In the genomic region with DNA sequence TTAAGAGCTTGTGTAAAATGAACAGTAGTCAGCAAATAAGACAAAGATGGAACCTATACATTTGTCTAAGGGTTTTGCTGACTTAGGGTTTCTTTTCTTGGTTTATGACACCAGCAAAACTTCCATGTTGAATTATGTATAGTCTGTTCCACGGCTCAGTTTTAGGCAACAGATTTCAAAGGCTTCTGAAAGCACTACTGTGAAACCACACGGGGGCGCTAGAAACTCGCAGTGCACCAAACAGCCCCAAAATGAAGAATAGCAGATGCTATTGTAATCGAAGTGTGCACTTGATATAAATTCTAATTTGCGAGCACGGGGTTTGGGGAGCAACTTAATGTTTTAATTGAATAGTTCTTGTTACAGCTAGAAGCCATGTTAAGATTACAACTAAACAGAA, we compare ENCODE assay signal across 8 mouse cellular contexts. TPM values are rescaled to one million over a fixed set of nuclear protein-coding genes. Genes with fewer than 3 reads are reported as not detected.
A peak's percentile ranks its signal among the peaks of the same experiment; 100 is the strongest.
DNase-seq lines count a peak whose midpoint lies in the region; ATAC-seq lines count a peak whose summit lies in the region.

No protein-coding gene starts in this region.

- H3K36me3 ChIP-seq in hindbrain, embryonic 11.5 days (ENCODE audit: control insufficient read depth, insufficient read depth, low read length) = no peaks in the 10 kb centered on the region
- no peaks in the 10 kb centered on the region for H3K36me3 ChIP-seq in hindbrain, embryonic 12.5 days
- H3K36me3 ChIP-seq in neural tube, embryonic 11.5 days (ENCODE audit: control insufficient read depth, insufficient read depth, low read length) = no peaks in the 10 kb centered on the region

- no peak overlapping the region for H3K9ac ChIP-seq in hindbrain, embryonic 11.5 days (ENCODE audit: low read depth, low read length)
- no peak overlapping the region for H3K9ac ChIP-seq in hindbrain, embryonic 12.5 days
- no peak overlapping the region for H3K9ac ChIP-seq in neural tube, embryonic 11.5 days (ENCODE audit: low read length)

- H3K27ac ChIP-seq in hindbrain, embryonic 11.5 days (ENCODE audit: low read depth, low read length) = no peak overlapping the region
- no peak overlapping the region for H3K27ac ChIP-seq in hindbrain, embryonic 12.5 days
- H3K27ac ChIP-seq in neural tube, embryonic 11.5 days (ENCODE audit: low read depth, low read length) = no peak overlapping the region

- H3K4me1 ChIP-seq in hindbrain, embryonic 11.5 days (replicated peaks; ENCODE audit: control insufficient read depth, insufficient read depth, low read length) = no peaks in the 10 kb centered on the region
- no peaks in the 10 kb centered on the region for H3K4me1 ChIP-seq in hindbrain, embryonic 12.5 days
- H3K4me1 ChIP-seq in neural tube, embryonic 11.5 days (ENCODE audit: control insufficient read depth, insufficient read depth, low read length) = no peaks in the 10 kb centered on the region

- intact Hi-C loops in left cerebral cortex, postnatal 10 days (cut with DNase I) = loop anchor here (10.0 kb wide), 1 partner anchor 1954 kb away; no protein-coding TSS in a partner anchor

- no peak overlapping the region for H3K4me3 ChIP-seq in hindbrain, embryonic 11.5 days (ENCODE audit: low read depth, low read length)
- no peak overlapping the region for H3K4me3 ChIP-seq in hindbrain, embryonic 12.5 days
- H3K4me3 ChIP-seq in neural tube, embryonic 11.5 days (ENCODE audit: low read depth, low read length) = no peak overlapping the region

- H3K27me3 ChIP-seq in hindbrain, embryonic 11.5 days (ENCODE audit: control insufficient read depth, insufficient read depth, low read length) = no peaks in the 10 kb centered on the region
- H3K27me3 ChIP-seq in hindbrain, embryonic 12.5 days = no peaks in the 10 kb centered on the region
- no peaks in the 10 kb centered on the region for H3K27me3 ChIP-seq in neural tube, embryonic 11.5 days (ENCODE audit: control insufficient read depth, insufficient read depth, low read length)

- no peak overlapping the region for H3K4me2 ChIP-seq in hindbrain, embryonic 11.5 days (replicated peaks; ENCODE audit: low read depth, low read length)
- H3K4me2 ChIP-seq in hindbrain, embryonic 12.5 days (replicated peaks) = no peak overlapping the region
- no peak overlapping the region for H3K4me2 ChIP-seq in neural tube, embryonic 11.5 days (ENCODE audit: low read depth)

- WGBS in hindbrain, embryonic 11.5 days = 14% methylated on average over 7 of the region's 7 CpGs
- WGBS in hindbrain, embryonic 12.5 days = 16% methylated on average over 7 of the region's 7 CpGs
- WGBS in neural tube, embryonic 11.5 days = 16% methylated on average over 7 of the region's 7 CpGs

- DNase-seq in hindbrain, embryonic 11.5 days (ENCODE audit: low spot score) = peak; percentile 82
- peak; percentile 25 to 80 for DNase-seq in adrenal gland, adult (ENCODE audit: inconsistent age in 2 of 2, low spot score in 1 of 2)
- DNase-seq in embryo, embryonic 11 days = peak; percentile 80
- peak; percentile 62 for DNase-seq in heart, postnatal 4 days
- DNase-seq in left cerebral cortex, postnatal 10 days (ENCODE audit: extremely low spot score in 1 of 2, low spot score in 2 of 2) = peak; percentile 40 to 73
- peak; percentile 68 for DNase-seq in neural tube, embryonic 11.5 days (ENCODE audit: low spot score)
- peak; percentile 14 for DNase-seq in yolk sac, embryonic 10.5 days (ENCODE audit: low spot score)

- ATAC-seq in hindbrain, embryonic 11.5 days (ENCODE audit: low FRiP score) = 0 out of 2 replicates have a peak, but pooled peaks have one; percentile 49
- no peak for ATAC-seq in hindbrain, embryonic 12.5 days (ENCODE audit: low FRiP score)
- ATAC-seq in neural tube, embryonic 11.5 days (ENCODE audit: insufficient read depth, low FRiP score, low TSS enrichment) = no peak

- H3K9me3 ChIP-seq in hindbrain, embryonic 11.5 days (ENCODE audit: control insufficient read depth, low read length) = no peaks in the 10 kb centered on the region
- no peaks in the 10 kb centered on the region for H3K9me3 ChIP-seq in hindbrain, embryonic 12.5 days (replicated peaks)
- no peaks in the 10 kb centered on the region for H3K9me3 ChIP-seq in neural tube, embryonic 11.5 days (ENCODE audit: control insufficient read depth, low read length)

RNA-seq across cellular contexts. Expression of gene Cps1, which starts 58.3 kb away (rescaled TPM):
- 0.14 TPM in 1 of 2 replicates, not detected in the other for polyA plus RNA-seq in hindbrain, embryonic 11.5 days (2014; fragmentation: Nextera tagmentation; extraction: Ambion mirVana)
- polyA plus RNA-seq in hindbrain, embryonic 12.5 days (2016; fragmentation: Nextera tagmentation; extraction: Ambion mirVana) = 0.14 and 0.26 TPM in 2 replicates
- under 1 TPM; 0.05 to 0.07 TPM for total RNA-seq in heart, postnatal 4 days (2021)
- 1 to 10 TPM in 1 of 2 experiments, under 1 TPM in 1; 0.85 to 1.0 TPM for total RNA-seq in left cerebral cortex, postnatal 10 days (2021)
- polyA plus RNA-seq in neural tube, embryonic 11.5 days (2014; fragmentation: Nextera tagmentation; extraction: Ambion mirVana) = 0.04 and 0.13 TPM in 2 replicates

Comparison
In these comparisons a context has a peak if more than half of its experiments do, and no peak if none do; other contexts are left out.
1. DNase-seq: peak in every context shown above with its lines; median percentile 82 in hindbrain, embryonic 11.5 days; 80 in embryo, embryonic 11 days; 68 in neural tube, embryonic 11.5 days; 62 in heart, postnatal 4 days; 56 in left cerebral cortex, postnatal 10 days; 52 in adrenal gland, adult; 14 in yolk sac, embryonic 10.5 days.